22 mouse cellular contexts compared by ENCODE assay signal in the genomic region with DNA sequence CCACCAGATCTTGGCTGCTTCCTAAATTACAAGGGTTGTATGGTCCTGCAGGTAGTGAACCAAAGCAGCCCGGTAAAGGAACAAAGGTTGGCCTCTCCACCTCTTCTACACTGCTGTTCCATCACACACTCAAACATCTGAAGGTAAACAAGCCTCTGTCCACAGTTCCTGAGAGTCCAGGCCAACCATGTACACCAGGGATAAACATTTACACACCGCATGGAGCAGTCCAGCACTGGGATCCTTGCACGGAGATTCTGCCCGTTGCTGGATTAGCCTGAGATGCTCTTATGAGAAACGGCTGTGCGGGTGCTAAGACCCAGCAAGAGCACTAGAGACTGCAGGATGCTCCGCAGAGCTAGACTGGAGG. TPM values are rescaled to one million over a fixed set of nuclear protein-coding genes. Genes with fewer than 3 reads are reported as not detected.
A peak's percentile ranks its signal among the peaks of the same experiment; 100 is the strongest.
DNase-seq lines count a peak whose midpoint lies in the region; ATAC-seq and TF ChIP-seq lines count a peak whose summit lies in the region.
"Had no signal": no experiment of that assay in that cellular context is flagged by ENCODE, and none has a peak within 500 bp of the region (broad histone marks: within the 10 kb centered on the region; RNA-seq: fewer than 3 reads in every experiment).

No protein-coding gene starts in this region.

- no peaks in the 10 kb centered on the region for H3K36me3 ChIP-seq in liver, embryonic 16.5 days (ENCODE audit: control insufficient read depth, insufficient read depth)
- H3K36me3 ChIP-seq in stomach, postnatal 0 days (ENCODE audit: control insufficient read depth, insufficient read depth, low read length), result no peaks in the 10 kb centered on the region
- H3K36me3 ChIP-seq: embryonic facial prominence, embryonic 12.5 days; G1E; heart, embryonic 15.5 days; hindbrain, embryonic 12.5 days; limb, embryonic 13.5 days; neural tube, embryonic 13.5 days had no signal

- H3K4me1 ChIP-seq in liver, embryonic 16.5 days (ENCODE audit: control insufficient read depth, low read depth, low read length), result peaks cover 20% of the 10 kb centered on the region
- H3K4me1 ChIP-seq in stomach, postnatal 0 days (replicated peaks; ENCODE audit: control insufficient read depth, insufficient read depth), result no peaks in the 10 kb centered on the region
- H3K4me1 ChIP-seq: embryonic facial prominence, embryonic 12.5 days; heart, embryonic 15.5 days; hindbrain, embryonic 12.5 days; limb, embryonic 13.5 days; megakaryocyte, embryonic 14.5 days; neural tube, embryonic 13.5 days had no signal

- no peaks in the 10 kb centered on the region for H3K27me3 ChIP-seq in liver, embryonic 16.5 days (ENCODE audit: control insufficient read depth, insufficient read depth, low read depth, low read length)
- H3K27me3 ChIP-seq in stomach, postnatal 0 days (ENCODE audit: control insufficient read depth, insufficient read depth, low read length), result no peaks in the 10 kb centered on the region
- H3K27me3 ChIP-seq: embryonic facial prominence, embryonic 12.5 days; heart, embryonic 15.5 days; hindbrain, embryonic 12.5 days; limb, embryonic 13.5 days; neural tube, embryonic 13.5 days had no signal

- ATAC-seq in liver, embryonic 16.5 days (ENCODE audit: low read depth), result peak; percentile 75
- ATAC-seq in stomach, postnatal 0 days (ENCODE audit: low FRiP score, low TSS enrichment), result no peak
- ATAC-seq: CD4-positive, CD25-positive, alpha-beta regulatory T cell, adult 4 months; forebrain, postnatal 0 days; intestine, postnatal 0 days had no signal

- peak overlapping the region; percentile 96 for H3K27ac ChIP-seq in liver, embryonic 16.5 days (ENCODE audit: low read length)
- no peak overlapping the region for H3K27ac ChIP-seq in stomach, postnatal 0 days (replicated peaks)
- H3K27ac ChIP-seq: embryonic facial prominence, embryonic 12.5 days; gastrocnemius, adult 2 months; heart, adult 2 months; heart, embryonic 15.5 days; hindbrain, embryonic 12.5 days; limb, embryonic 13.5 days; neural tube, embryonic 13.5 days had no signal

- TF ChIP-seq CTCF in stomach, postnatal 0 days (IDR thresholded peaks at IDR 0.05; ENCODE audit: low read depth), result no peak

- TF ChIP-seq EP300 in stomach, postnatal 0 days (optimal IDR thresholded peaks at IDR 0.05), result no peak

- H3K4me3 ChIP-seq in liver, embryonic 16.5 days (ENCODE audit: low read depth, low read length), result no peak overlapping the region
- no peak overlapping the region for H3K4me3 ChIP-seq in stomach, postnatal 0 days (ENCODE audit: low read depth, low read length)
- H3K4me3 ChIP-seq: embryonic facial prominence, embryonic 12.5 days; gastrocnemius, adult 2 months; heart, adult 2 months; heart, embryonic 15.5 days; hindbrain, embryonic 12.5 days; limb, embryonic 13.5 days; megakaryocyte, embryonic 14.5 days; neural tube, embryonic 13.5 days had no signal

- 63% methylated on average over 7 of the region's 7 CpGs for WGBS in liver, embryonic 16.5 days (ENCODE audit: insufficient replicate concordance)
- WGBS in stomach, postnatal 0 days, result 45% methylated on average over 7 of the region's 7 CpGs

- peak; percentile 32 to 48 for DNase-seq in cerebellum, postnatal 10 days
- DNase-seq in cerebellum, adult 9-10 months, result no peak
- peak; percentile 36 to 81 for DNase-seq in kidney, adult 8-10 months
- no peak for DNase-seq in kidney, postnatal 10 days
- DNase-seq in kidney, postnatal 36 days, result peak; percentile 46 to 78
- DNase-seq in stomach, postnatal 0 days (ENCODE audit: low spot score), result no peak
- DNase-seq in ovary, postnatal 10 days (ENCODE audit: low spot score), result no peak
- DNase-seq: adrenal gland, adult 2 months; forebrain, postnatal 0 days; gastrocnemius, adult 2 months; heart, adult 2 months; lung, postnatal 14 days had no signal

- H3K4me2 ChIP-seq in liver, embryonic 16.5 days (ENCODE audit: low read depth, low read length), result peak overlapping the region; percentile 39; the same call in 1 of the 2 replicates
- no peak overlapping the region for H3K4me2 ChIP-seq in stomach, postnatal 0 days (replicated peaks; ENCODE audit: low read depth)
- H3K4me2 ChIP-seq: embryonic facial prominence, embryonic 12.5 days; heart, embryonic 15.5 days; hindbrain, embryonic 12.5 days; limb, embryonic 13.5 days; neural tube, embryonic 13.5 days had no signal

- peak overlapping the region; percentile 54 for H3K9ac ChIP-seq in liver, embryonic 16.5 days (ENCODE audit: low read depth, low read length)
- H3K9ac ChIP-seq in stomach, postnatal 0 days (ENCODE audit: low read length), result no peak overlapping the region
- H3K9ac ChIP-seq: embryonic facial prominence, embryonic 12.5 days; forebrain, postnatal 0 days; heart, embryonic 15.5 days; hindbrain, embryonic 12.5 days; limb, embryonic 13.5 days; neural tube, embryonic 13.5 days had no signal

- no peaks in the 10 kb centered on the region for H3K9me3 ChIP-seq in liver, embryonic 16.5 days (replicated peaks; ENCODE audit: control insufficient read depth, low read length)
- H3K9me3 ChIP-seq in stomach, postnatal 0 days (ENCODE audit: control insufficient read depth, low read length), result no peaks in the 10 kb centered on the region
- H3K9me3 ChIP-seq: embryonic facial prominence, embryonic 12.5 days; G1E; heart, embryonic 15.5 days; hindbrain, embryonic 12.5 days; neural tube, embryonic 13.5 days had no signal

RNA-seq across cellular contexts. Expression of a gene that starts 19.0 kb away (rescaled TPM):
- 110 and 129 TPM in 2 replicates for polyA plus RNA-seq in liver, embryonic 16.5 days (2015; fragmentation: Nextera tagmentation; extraction: Ambion mirVana)
- 0.69 and 0.99 TPM in 2 replicates for polyA plus RNA-seq in stomach, postnatal 0 days (2015; fragmentation: Nextera tagmentation; extraction: Ambion mirVana)
- polyA plus RNA-seq: CD4-positive, CD25-positive, alpha-beta regulatory T cell, adult 4 months; embryonic facial prominence, embryonic 12.5 days; forebrain, postnatal 0 days; G1E; heart, embryonic 15.5 days; hindbrain, embryonic 12.5 days; limb, embryonic 13.5 days; neural tube, embryonic 13.5 days had no signal

RNA-seq across cellular contexts. Expression of a gene that starts 32.3 kb away (rescaled TPM):
- polyA plus RNA-seq in liver, embryonic 16.5 days (2015; fragmentation: Nextera tagmentation; extraction: Ambion mirVana), result 63.8 and 73.2 TPM in 2 replicates
- polyA plus RNA-seq in stomach, postnatal 0 days (2015; fragmentation: Nextera tagmentation; extraction: Ambion mirVana), result 48.6 and 51.4 TPM in 2 replicates

RNA-seq across cellular contexts. Expression of a gene that starts 50.4 kb away (rescaled TPM):
- 0.08 and 0.11 TPM in 2 replicates for polyA plus RNA-seq in liver, embryonic 16.5 days (2015; fragmentation: Nextera tagmentation; extraction: Ambion mirVana)
- polyA plus RNA-seq in stomach, postnatal 0 days (2015; fragmentation: Nextera tagmentation; extraction: Ambion mirVana), result 0.22 and 0.30 TPM in 2 replicates
- polyA plus RNA-seq: G1E had no signal

RNA-seq across cellular contexts. Expression of a gene that starts 59.5 kb away (rescaled TPM):
- 3.5 and 4.1 TPM in 2 replicates for polyA plus RNA-seq in liver, embryonic 16.5 days (2015; fragmentation: Nextera tagmentation; extraction: Ambion mirVana)
- 4.5 and 4.7 TPM in 2 replicates for polyA plus RNA-seq in stomach, postnatal 0 days (2015; fragmentation: Nextera tagmentation; extraction: Ambion mirVana)

Comparison
In these comparisons a context has a peak if more than half of its experiments do, and no peak if none do; other contexts are left out.
1. DNase-seq: peak in cerebellum, postnatal 10 days (2 of 2), kidney, adult 8-10 months (2 of 2) and kidney, postnatal 36 days (2 of 2); none in cerebellum, adult 9-10 months (single experiment), kidney, postnatal 10 days (single experiment), stomach, postnatal 0 days (single experiment) and ovary, postnatal 10 days (single experiment).
2. RNA of a gene that starts 19.0 kb away (polyA plus RNA-seq): 110 to 129 TPM in liver, embryonic 16.5 days; 0.69 to 0.99 TPM in stomach, postnatal 0 days; every median in the first group is over 10 times any median in the second.